Mouse (Mus musculus) MEL (cell line): Measurements from ENCODE around the gene Gm26741. TPM values are rescaled to one million over a fixed set of nuclear protein-coding genes. Genes with fewer than 3 reads are reported as not detected.

ENCODE experiments used
- DNase-seq: peaks from one replicate; pipeline ENCODE4 v3.0.0; 2011; ENCODE audit warnings: low read depth, low spot score
- H3K27ac ChIP-seq: 2 replicates; pipeline ENCODE4 v1.5.1; 2012; ENCODE audit warnings: low read depth, mild to moderate bottlenecking, control low read depth, low read length, moderate library complexity; ENCODE audit not compliant: control insufficient read depth
- H3K27me3 ChIP-seq, 2 experiments: fragments of 150-350 bp in 1 of 2; sonication (generic) in 1 of 2; 2 replicates each; pipeline ENCODE4 v1.6.1; 2012; ENCODE audit warnings: low read length in 2 of 2, mild to moderate bottlenecking in 2 of 2, improper control_type of control experiment in 1 of 2, moderate library complexity in 1 of 2; ENCODE audit not compliant: insufficient read depth in 2 of 2, control insufficient read depth in 1 of 2
- H3K36me3 ChIP-seq, 2 experiments: 2 replicates each; pipeline ENCODE4 v1.6.1; 2012 to 2014; ENCODE audit warnings: low read length in 2 of 2, improper control_type of control experiment in 1 of 2, inconsistent platforms in 1 of 2, mild to moderate bottlenecking in 1 of 2; ENCODE audit not compliant: insufficient read depth in 2 of 2, control insufficient read depth in 1 of 2
- H3K4me1 ChIP-seq, 2 experiments: fragments of 150-350 bp in 1 of 2; sonication (generic) in 1 of 2; 2 replicates each; pipeline ENCODE4 v1.6.1; 2012; ENCODE audit warnings: low read length in 2 of 2, improper control_type of control experiment in 1 of 2, mild to moderate bottlenecking in 1 of 2; ENCODE audit not compliant: insufficient read depth in 2 of 2, control insufficient read depth in 1 of 2
- H3K4me3 ChIP-seq, 2 experiments: fragments of 150-350 bp in 1 of 2; sonication (generic) in 1 of 2; 2 replicates each; pipeline ENCODE4 v1.5.1; 2012; ENCODE audit warnings: low read depth in 2 of 2, low read length in 2 of 2, mild to moderate bottlenecking in 2 of 2, moderate library complexity in 2 of 2, control low read depth in 1 of 2, improper control_type of control experiment in 1 of 2; ENCODE audit not compliant: control insufficient read depth in 1 of 2, insufficient read depth in 1 of 2
- H3K79me2 ChIP-seq: 2 replicates; pipeline ENCODE4 v1.6.1; 2012; ENCODE audit warnings: mild to moderate bottlenecking, low read length, moderate library complexity; ENCODE audit not compliant: control insufficient read depth, poor library complexity, insufficient read depth
- H3K9ac ChIP-seq: 2 replicates; pipeline ENCODE4 v1.6.1; 2012; ENCODE audit warnings: low read depth, mild to moderate bottlenecking, control low read depth, low read length, moderate library complexity; ENCODE audit not compliant: control insufficient read depth, poor library complexity, severe bottlenecking
- H3K9me3 ChIP-seq: fragments of 150-350 bp; sonication (generic); replicated peaks from 2 replicates; pipeline ENCODE4 v1.6.1; 2012; ENCODE audit warnings: mild to moderate bottlenecking, low read length, improper control_type of control experiment, moderate library complexity; ENCODE audit not compliant: insufficient read depth
- CHD1 ChIP-seq: IDR thresholded peaks from 2 replicates; pipeline ENCODE4 v1.6.1; 2012; ENCODE audit warnings: low read depth, mild to moderate bottlenecking, inconsistent platforms, low read length, improper control_type of control experiment
- CHD2 ChIP-seq: IDR thresholded peaks from 2 replicates; pipeline ENCODE4 v1.6.1; 2011; ENCODE audit warnings: low read length, improper control_type of control experiment
- CTCF ChIP-seq, 3 experiments: IDR thresholded peaks in 2 of 3; conservative IDR thresholded peaks in 1 of 3; 2 replicates each; pipeline ENCODE4 v1.5.1; 2011 to 2012; ENCODE audit warnings: low read length in 3 of 3, low read depth in 2 of 3, mild to moderate bottlenecking in 2 of 3, improper control_type of control experiment in 1 of 3, inconsistent platforms in 1 of 3, mixed read lengths in 1 of 3, moderate library complexity in 1 of 3; ENCODE audit not compliant: control insufficient read depth in 1 of 3, insufficient read depth in 1 of 3, poor library complexity in 1 of 3, severe bottlenecking in 1 of 3
- E2F4 ChIP-seq: IDR thresholded peaks from 2 replicates; pipeline ENCODE4 v1.6.1; 2011; ENCODE audit warnings: low read depth, low read length, improper control_type of control experiment, borderline replicate concordance
- EP300 ChIP-seq, 2 experiments: IDR thresholded peaks; 2 replicates each; pipeline ENCODE4 v1.6.1; 2011; ENCODE audit warnings: improper control_type of control experiment in 2 of 2, low read length in 2 of 2, low read depth in 1 of 2, mild to moderate bottlenecking in 1 of 2
- ETS1 ChIP-seq: IDR thresholded peaks from 2 replicates; pipeline ENCODE4 v1.6.1; 2012; ENCODE audit warnings: low read depth, mild to moderate bottlenecking, inconsistent platforms, low read length, improper control_type of control experiment, moderate library complexity
- GABPA ChIP-seq: IDR thresholded peaks from 2 replicates; pipeline ENCODE4 v1.6.1; 2012; ENCODE audit warnings: low read depth, mild to moderate bottlenecking, inconsistent platforms, low read length, improper control_type of control experiment, moderate library complexity
- GATA1 ChIP-seq: IDR thresholded peaks from 2 replicates; pipeline ENCODE4 v1.6.1; 2011; ENCODE audit warnings: low read depth, low read length, improper control_type of control experiment
- JUND ChIP-seq: IDR thresholded peaks from 2 replicates; pipeline ENCODE4 v1.6.1; 2011; ENCODE audit warnings: low read depth, mild to moderate bottlenecking, improper control_type of control experiment, low read length
- MAX ChIP-seq: IDR thresholded peaks from 2 replicates; pipeline ENCODE4 v1.6.1; 2011; ENCODE audit warnings: low read length, improper control_type of control experiment
- MAZ ChIP-seq: IDR thresholded peaks from 2 replicates; pipeline ENCODE4 v1.6.1; 2012; ENCODE audit warnings: low read depth, mild to moderate bottlenecking, inconsistent platforms, low read length, improper control_type of control experiment
- MXI1 ChIP-seq: IDR thresholded peaks from 2 replicates; pipeline ENCODE4 v1.6.1; 2011; ENCODE audit warnings: mild to moderate bottlenecking, low read depth, low read length, improper control_type of control experiment
- MYB ChIP-seq: IDR thresholded peaks from 2 replicates; pipeline ENCODE4 v1.6.1; 2011; ENCODE audit warnings: mild to moderate bottlenecking, low read depth, low read length, improper control_type of control experiment
- NRF1 ChIP-seq: IDR thresholded peaks from 2 replicates; pipeline ENCODE4 v1.6.1; 2014; ENCODE audit warnings: low read depth, mild to moderate bottlenecking, inconsistent platforms, low read length, improper control_type of control experiment, moderate library complexity; ENCODE audit not compliant: poor library complexity, insufficient read depth, severe bottlenecking
- POLR2A ChIP-seq, 2 experiments: IDR thresholded peaks; 2 replicates each; pipeline ENCODE4 v1.6.1; 2011 to 2012; ENCODE audit warnings: low read length in 2 of 2, mild to moderate bottlenecking in 2 of 2, control low read depth in 1 of 2, improper control_type of control experiment in 1 of 2, low read depth in 1 of 2, moderate library complexity in 1 of 2; ENCODE audit not compliant: control insufficient read depth in 1 of 2, insufficient read depth in 1 of 2, poor library complexity in 1 of 2
- POLR2AphosphoS2 ChIP-seq: IDR thresholded peaks from 2 replicates; pipeline ENCODE4 v1.6.1; 2011; ENCODE audit warnings: low read length, improper control_type of control experiment
- POLR2AphosphoS5 ChIP-seq: IDR thresholded peaks from 2 replicates; pipeline ENCODE4 v1.6.1; 2012; ENCODE audit warnings: low read depth, borderline replicate concordance, mild to moderate bottlenecking, inconsistent platforms, low read length, moderate library complexity, mixed read lengths
- RAD21 ChIP-seq: IDR thresholded peaks from 2 replicates; pipeline ENCODE4 v1.6.1; 2011; ENCODE audit warnings: mild to moderate bottlenecking, low read depth, low read length, improper control_type of control experiment
- RCOR1 ChIP-seq: IDR thresholded peaks from 2 replicates; pipeline ENCODE4 v1.6.1; 2012; ENCODE audit warnings: low read depth, mild to moderate bottlenecking, inconsistent platforms, low read length, improper control_type of control experiment
- SIN3A ChIP-seq: IDR thresholded peaks from 2 replicates; pipeline ENCODE4 v1.6.1; 2012; ENCODE audit warnings: low read length, improper control_type of control experiment, inconsistent platforms
- SMC3 ChIP-seq: IDR thresholded peaks from 2 replicates; pipeline ENCODE4 v1.6.1; 2011; ENCODE audit warnings: low read depth, low read length, improper control_type of control experiment
- TAL1 ChIP-seq: IDR thresholded peaks from 2 replicates; pipeline ENCODE4 v1.6.1; 2012; ENCODE audit warnings: mild to moderate bottlenecking, inconsistent platforms, low read length, moderate library complexity, mixed read lengths
- TBP ChIP-seq: IDR thresholded peaks from 2 replicates; pipeline ENCODE4 v1.8.0; 2011; ENCODE audit warnings: low read depth, low read length, improper control_type of control experiment
- UBTF ChIP-seq: IDR thresholded peaks from 2 replicates; pipeline ENCODE4 v1.6.1; 2012; ENCODE audit warnings: low read depth, mild to moderate bottlenecking, inconsistent platforms, low read length, improper control_type of control experiment, moderate library complexity, borderline replicate concordance; ENCODE audit not compliant: insufficient read depth
- USF1 ChIP-seq: IDR thresholded peaks from 2 replicates; pipeline ENCODE4 v1.6.1; 2014; ENCODE audit warnings: low read depth, mild to moderate bottlenecking, inconsistent platforms, low read length, improper control_type of control experiment, moderate library complexity
- ZC3H11A ChIP-seq: IDR thresholded peaks from 2 replicates; pipeline ENCODE4 v1.6.1; 2012; ENCODE audit warnings: low read depth, mild to moderate bottlenecking, inconsistent platforms, low read length, improper control_type of control experiment
- ZMIZ1 ChIP-seq: IDR thresholded peaks from 2 replicates; pipeline ENCODE4 v1.6.1; 2012; ENCODE audit warnings: low read depth, mild to moderate bottlenecking, inconsistent platforms, low read length, improper control_type of control experiment, moderate library complexity
- ZNF384 ChIP-seq: IDR thresholded peaks from 2 replicates; pipeline ENCODE4 v1.6.1; 2012; ENCODE audit warnings: low read depth, mild to moderate bottlenecking, inconsistent platforms, low read length, improper control_type of control experiment
- polyA plus RNA-seq, 2 experiments: library from polyadenylated mRNA; stranded (reverse) in 1 of 2; unstranded in 1 of 2; fragments of >175 nt in 1 of 2; fragments of >200 nt in 1 of 2; gene quantifications; 2 replicates each; pipeline versions ENCODE4 v1.2.1 to v1.2.4; 2012; ENCODE audit warnings: low replicate concordance in 2 of 2, low read depth in 1 of 2; ENCODE audit not compliant: insufficient read length in 2 of 2, insufficient read depth in 1 of 2, missing spikeins in 1 of 2
- total RNA-seq: library from RNA; depleted of rRNA; stranded (reverse); fragments of 300-350 nt; gene quantifications from 2 replicates; pipeline ENCODE4 v1.2.3, GENCODE M21; 2012

The Gm26741 gene
- total and polyA plus RNA-seq, 3 experiments: not detected

- no peak overlapping the region for H3K9ac ChIP-seq
- no peaks in the 10 kb centered on the region for H3K9me3 ChIP-seq
- peak; percentile 73 for DNase-seq
- peaks cover 0 to 21% of the 10 kb centered on the region in 2 experiments; a peak in 2 of 4 replicates for H3K4me1 ChIP-seq
- peaks cover 11% of the 10 kb centered on the region for H3K79me2 ChIP-seq
- peaks cover 0 to 14% of the 10 kb centered on the region in 2 experiments; a peak in 2 of 4 replicates for H3K36me3 ChIP-seq
- no peak overlapping the region for H3K4me3 ChIP-seq
- H3K27ac ChIP-seq: no peak overlapping the region
- H3K27me3 ChIP-seq: no peaks in the 10 kb centered on the region
- TF ChIP-seq USF1: 0 out of 2 replicates have a peak, but pooled peaks have one; percentile 21
- TF ChIP-seq JUND: peak; percentile 38; the same call in 1 of the 2 replicates
- peak; percentile 63 to 95 (median 82) for TF ChIP-seq CTCF (IDR thresholded peaks at IDR 0.05 in 2 of 3, conservative IDR thresholded peaks at IDR 0.05 in 1 of 3; ENCODE audit: control insufficient read depth in 1 of 3, insufficient read depth in 1 of 3, low read depth in 2 of 3, low read length in 3 of 3, poor library complexity in 1 of 3, severe bottlenecking in 1 of 3)
- TF ChIP-seq MXI1: peak; percentile 56; the same call in 1 of the 2 replicates
- peak; percentile 49 for TF ChIP-seq SIN3A
- no peak for TF ChIP-seq NRF1
- TF ChIP-seq MAZ: no peak
- TF ChIP-seq POLR2AphosphoS5: no peak
- peak; percentile 91 for TF ChIP-seq SMC3
- no peak for TF ChIP-seq E2F4
- no peak for TF ChIP-seq CHD2
- peak; percentile 91 for TF ChIP-seq ZC3H11A
- TF ChIP-seq RAD21: peak; percentile 97
These were observed 26.4 kb downstream of the Gm26741 start for GRCm38 (mm10) chr10:52384823-52385610.

- Histone ChIP-seq H3K27me3 (no peaks in the 10 kb centered on the region), H3K4me3 (no peak overlapping the region; a peak in 1 of 4 replicates), H3K9ac (no peak overlapping the region), H3K4me1 (peaks cover 7 to 24% of the 10 kb centered on the region in 2 experiments), H3K27ac (no peak overlapping the region), H3K9me3 (no peaks in the 10 kb centered on the region), H3K36me3 (peaks cover 0 to 21% of the 10 kb centered on the region in 2 experiments; a peak in 2 of 4 replicates), H3K79me2 (no peaks in the 10 kb centered on the region; the same call in 1 of the 2 replicates)
- TF ChIP-seq MXI1 (no peak), UBTF (no peak), CHD2 (no peak), ETS1 (no peak), TBP (no peak), EP300 (IDR thresholded peaks at IDR 0.05; ENCODE audit: low read depth in 1 of 2, low read length in 2 of 2) (peak in 1 of 2 experiments; percentile 51; a peak in 1 of 4 replicates), SIN3A (no peak), RCOR1 (no peak), RAD21 (no peak), ZC3H11A (no peak), USF1 (no peak), CHD1 (no peak), TAL1 (no peak), POLR2AphosphoS2 (no peak), E2F4 (no peak), JUND (no peak), MAX (no peak), POLR2A (IDR thresholded peaks at IDR 0.05; ENCODE audit: control insufficient read depth in 1 of 2, insufficient read depth in 1 of 2, low read depth in 1 of 2, low read length in 2 of 2, poor library complexity in 1 of 2) (no peak), GATA1 (peak; percentile 66), ZNF384 (no peak), GABPA (no peak), CTCF (IDR thresholded peaks at IDR 0.05 in 2 of 3, conservative IDR thresholded peaks at IDR 0.05 in 1 of 3; ENCODE audit: control insufficient read depth in 1 of 3, insufficient read depth in 1 of 3, low read depth in 2 of 3, low read length in 3 of 3, poor library complexity in 1 of 3, severe bottlenecking in 1 of 3) (no peak), MYB (0 out of 2 replicates have a peak, but pooled peaks have one; percentile 33), MAZ (no peak), ZMIZ1 (no peak), NRF1 (no peak)
- DNase-seq: no peak
These were observed 28.6 kb downstream of the Gm26741 start for GRCm38 (mm10) chr10:52387192-52387591.
